Mouse (Mus musculus) heart, postnatal 36 days (tissue): ENCODE data around the gene Spata3. TPM values are rescaled to one million over a fixed set of nuclear protein-coding genes. Genes with fewer than 3 reads are reported as not detected.

Source experiments
- DNase-seq, 2 experiments: peaks; one replicate each; pipeline ENCODE4 v3.0.0; 2021 to 2022
- intact Hi-C: fragments of 180-260 bp; cut with DNase I; formaldehyde crosslinking; loops from one replicate; pipeline ENCODE4 v1.15.1; 2025
- total RNA-seq, 2 experiments: library from RNA; stranded (reverse); gene quantifications; 2 replicates each; pipeline ENCODE4 v1.2.3; 2021

Spata3 gene
- total RNA-seq, 2 experiments from 2014 or later = not detected

- no peak for DNase-seq
- intact Hi-C loops = no loop called here
Measured at GRCm38 (mm10) chr1:86021365-86021989, 4.9 kb downstream of the Spata3 start.

GRCm38 (mm10) chr1:86032273-86032987, 15.8 kb downstream of the Spata3 start:
- intact Hi-C loops = no loop called here

GRCm38 (mm10) chr1:86038191-86038951, 21.8 kb downstream of the Spata3 start:
- peak; percentile 26 to 52 for DNase-seq
- intact Hi-C loops = no loop called here

More at GRCm38 (mm10) chr1:86032273-86032987, 15.8 kb downstream of the Spata3 start:
- no peak for DNase-seq

- no peak for DNase-seq
- intact Hi-C loops = no loop called here
Measured at GRCm38 (mm10) chr1:86040131-86040530, 23.5 kb downstream of the Spata3 start.

GRCm38 (mm10) chr1:86040817-86041216, 24.2 kb downstream of the Spata3 start:
- intact Hi-C loops = no loop called here
- DNase-seq = no peak

- no peak for DNase-seq
- intact Hi-C loops = no loop called here
Measured at GRCm38 (mm10) chr1:86045056-86045455, 28.4 kb downstream of the Spata3 start.

GRCm38 (mm10) chr1:86045848-86046805, 29.5 kb downstream of the Spata3 start, which contains the start of gene 2810459M11Rik:
Gene 2810459M11Rik, plus strand, starts transcription at chr1:86045863.
- peak; percentile 18 to 28 for DNase-seq
- intact Hi-C loops = no loop called here

- intact Hi-C loops = no loop called here
- no peak for DNase-seq
Measured at GRCm38 (mm10) chr1:86046833-86047563, 30.4 kb downstream of the Spata3 start.

GRCm38 (mm10) chr1:86048231-86048630, 31.6 kb downstream of the Spata3 start:
- no peak for DNase-seq
- intact Hi-C loops = no loop called here

GRCm38 (mm10) chr1:86048744-86049143, 32.1 kb downstream of the Spata3 start:
- intact Hi-C loops = no loop called here
- DNase-seq = no peak

- DNase-seq = peak; percentile 68 to 73
- intact Hi-C loops = no loop called here
Measured at GRCm38 (mm10) chr1:86053198-86053921, 36.7 kb downstream of the Spata3 start.

- intact Hi-C loops = no loop called here
- no peak for DNase-seq
Measured at GRCm38 (mm10) chr1:86054943-86055342, 38.3 kb downstream of the Spata3 start.

- DNase-seq = no peak
- intact Hi-C loops = no loop called here
Measured at GRCm38 (mm10) chr1:86056284-86056683, 39.7 kb downstream of the Spata3 start.

- intact Hi-C loops = no loop called here
- DNase-seq = peak; percentile 92 to 94
Measured at GRCm38 (mm10) chr1:86058856-86059769, 42.5 kb downstream of the Spata3 start.

- DNase-seq = no peak
- intact Hi-C loops = loop anchor here (5.0 kb wide), 2 partner anchors 90 to 275 kb away; partner anchors contain the start of gene Armc9
Measured at GRCm38 (mm10) chr1:86062523-86062922, 45.9 kb downstream of the Spata3 start.

GRCm38 (mm10) chr1:86064271-86064991, 47.8 kb downstream of the Spata3 start, which contains the start of gene Psmd1:
Gene Psmd1, plus strand, starts transcription at chr1:86064387.
- peak; percentile 93 to 95 for DNase-seq
- intact Hi-C loops = loop anchor here (5.0 kb wide), 2 partner anchors 88 to 273 kb away; partner anchors contain the start of gene Armc9

GRCm38 (mm10) chr1:86076565-86076964, 59.9 kb downstream of the Spata3 start:
- intact Hi-C loops = no loop called here
- DNase-seq = no peak
